Mouse (Mus musculus) layer of hippocampus, postnatal 14 days (tissue): ENCODE measurements at regions not wholly inside any gene's neighbourhood (a gene's known extent, or its start where the extent isn't known, plus 50 kb on each side); places are given as distances from the start of the nearest gene placed in this dataset.

Experiments
- DNase-seq, 2 experiments: peaks; one replicate each; pipeline ENCODE4 v3.0.0; 2021 to 2022; ENCODE audit warnings: low spot score in 2 of 2, mixed read lengths in 1 of 2

DNA sequence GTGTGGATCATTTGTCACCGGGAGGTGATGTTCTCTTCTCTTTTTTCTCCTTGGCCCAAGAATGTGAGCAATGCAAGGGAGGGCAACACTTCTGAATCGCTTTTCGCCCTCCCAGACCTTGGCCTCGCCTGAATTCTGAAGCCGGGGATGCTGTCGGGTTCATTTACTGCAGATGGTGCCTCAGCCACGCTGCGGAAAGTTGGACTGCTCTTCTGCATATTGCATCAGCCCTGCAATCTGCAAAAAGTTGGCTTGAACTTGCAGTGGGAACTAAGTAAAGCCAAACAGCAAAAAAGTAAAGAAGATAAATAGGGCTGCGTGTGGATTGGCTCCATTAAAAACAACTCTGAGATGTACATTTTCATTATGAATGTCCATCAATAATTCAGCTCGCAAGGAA, 55.9 kb upstream of the Dok5 start:
- DNase-seq: peak; percentile 22 to 57

DNA sequence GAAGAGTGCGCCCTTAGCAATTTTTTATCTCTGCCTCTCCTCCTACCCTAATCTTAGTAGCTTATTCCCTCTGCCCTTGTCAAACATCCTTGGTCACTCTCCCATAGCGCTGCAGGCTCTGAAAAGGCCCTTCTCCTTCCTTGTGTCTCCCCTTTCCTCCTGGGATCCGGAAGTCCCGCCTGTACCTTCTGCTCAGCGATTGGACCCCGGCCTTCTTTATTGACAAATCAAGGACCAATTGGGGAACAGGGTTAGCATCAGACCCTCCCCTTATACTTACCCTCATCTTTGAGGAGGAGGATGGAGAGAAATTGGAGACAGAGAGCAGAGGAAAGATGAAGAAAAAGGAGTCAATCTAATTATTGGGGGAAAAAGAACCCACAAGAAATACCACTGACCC, 57.9 kb upstream of the Dok5 start:
- no peak for DNase-seq

DNA sequence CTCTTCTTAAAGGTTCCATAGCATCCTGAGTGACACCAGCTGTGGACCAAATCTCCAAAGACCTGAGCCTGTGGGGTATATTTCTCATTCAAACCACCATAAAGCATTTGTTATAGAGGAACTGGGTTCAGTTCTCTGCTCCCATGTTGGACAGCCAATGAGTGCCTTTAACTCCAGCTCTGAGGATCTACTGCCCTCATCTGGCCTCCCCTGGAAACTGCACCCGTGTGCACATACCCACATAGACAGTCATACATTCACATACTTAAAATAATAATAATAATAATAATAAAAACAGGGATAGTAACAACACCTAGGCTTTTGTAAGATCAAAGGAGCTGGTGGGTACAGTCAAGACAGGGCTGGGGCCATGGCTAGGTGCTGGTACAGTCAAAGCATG, 58.8 kb upstream of the Dok5 start:
- DNase-seq: no peak

DNA sequence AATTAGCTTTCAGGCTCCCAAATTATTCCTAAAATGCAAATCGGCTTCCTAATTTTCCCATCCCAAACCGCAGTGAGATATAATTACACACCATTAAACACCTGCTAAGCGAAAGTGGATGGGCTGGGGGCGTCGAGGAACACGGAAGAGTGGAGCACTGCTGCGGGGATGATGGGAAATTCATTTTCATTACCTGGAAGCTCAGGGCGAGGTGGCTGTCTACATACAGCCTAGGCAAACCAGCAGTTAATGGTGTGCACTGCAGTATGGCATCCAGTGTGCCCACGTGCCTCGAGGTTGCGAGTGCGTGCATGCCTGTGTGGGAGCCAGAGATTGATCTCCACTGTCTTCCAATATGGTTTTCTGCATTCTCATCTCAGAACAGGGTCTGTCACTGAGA, 62.6 kb upstream of the Dok5 start:
- no peak for DNase-seq

DNA sequence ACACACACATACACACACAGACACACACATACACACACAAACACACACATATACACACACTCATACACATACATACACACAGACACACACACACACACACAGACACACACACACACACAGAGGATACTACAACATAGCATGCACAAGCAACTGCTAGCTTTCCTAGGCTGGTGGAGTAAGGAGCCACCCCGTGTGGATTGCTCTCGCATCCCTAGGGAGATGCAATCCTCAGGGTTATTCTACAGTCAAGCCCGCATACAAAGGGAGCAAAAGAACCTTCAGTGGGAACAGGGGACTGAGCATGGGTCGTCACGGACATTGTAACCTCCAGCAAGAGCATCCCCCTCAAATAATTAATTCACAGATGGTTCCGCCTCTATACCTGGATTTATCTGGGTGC, 63.1 kb upstream of the Dok5 start:
- DNase-seq: no peak

DNA sequence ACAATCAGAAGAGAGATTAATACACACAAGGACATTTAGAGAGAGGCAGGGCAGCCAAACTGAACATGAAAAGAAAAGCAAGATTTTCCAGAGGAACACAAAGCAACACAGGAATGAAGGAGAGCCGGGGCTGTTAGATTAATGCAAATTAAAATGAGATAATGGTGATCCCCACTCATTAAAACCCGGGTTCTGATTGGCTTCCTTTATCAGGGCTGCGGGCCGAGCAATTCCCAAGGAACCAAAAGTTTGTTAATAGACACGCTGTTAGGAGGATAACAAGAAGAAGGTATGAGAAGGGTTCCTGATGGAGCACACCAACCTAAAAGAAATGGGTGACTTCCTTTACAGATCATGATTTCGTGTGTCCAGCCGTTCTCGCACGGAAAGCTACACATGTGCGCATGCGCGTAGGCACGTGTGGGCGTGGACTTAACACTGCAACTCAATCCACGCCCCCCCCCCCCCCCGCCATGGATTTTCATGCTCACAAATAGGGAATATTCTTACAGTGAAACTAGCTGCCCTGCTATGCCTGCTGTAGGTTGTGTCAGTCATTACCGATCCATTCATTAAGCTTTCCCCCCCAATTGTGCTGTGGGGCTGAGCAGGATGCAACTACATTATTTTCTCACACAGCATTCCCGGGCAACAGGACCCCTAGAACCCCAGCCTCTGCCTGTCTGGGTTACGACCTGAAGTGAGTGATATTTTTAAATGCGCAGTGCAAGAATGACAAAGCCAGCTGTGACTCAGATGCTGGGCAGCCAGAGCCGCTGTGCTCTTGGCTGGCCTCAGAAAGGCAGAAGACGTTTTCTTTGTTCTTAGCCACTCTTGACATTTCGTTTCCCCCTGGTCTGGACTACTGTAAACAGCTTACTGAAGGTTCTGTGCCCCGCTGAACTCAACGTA, 60.5 kb upstream of the 4930470P17Rik start:
- peak; percentile 56 to 79 for DNase-seq

DNA sequence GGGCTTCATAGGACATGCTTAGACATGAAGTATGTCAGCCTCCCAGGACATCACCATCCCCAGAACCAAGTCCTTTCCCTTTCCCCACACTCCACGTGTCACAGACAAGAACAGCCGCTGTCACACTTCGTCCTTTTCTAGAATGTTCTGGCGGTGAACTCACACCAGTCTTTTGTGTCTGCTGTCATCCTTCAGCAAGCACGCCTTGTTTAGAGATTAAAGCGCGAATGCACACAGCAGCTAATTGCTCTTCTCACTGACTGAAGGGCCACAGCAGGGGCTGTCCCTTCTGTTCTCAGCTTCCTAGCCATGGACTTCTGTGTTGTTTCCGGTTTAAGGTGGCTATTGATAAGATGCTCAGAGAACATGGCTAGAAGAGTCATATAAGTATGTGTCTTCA, 57.5 kb upstream of the 4930470P17Rik start:
- no peak for DNase-seq

DNA sequence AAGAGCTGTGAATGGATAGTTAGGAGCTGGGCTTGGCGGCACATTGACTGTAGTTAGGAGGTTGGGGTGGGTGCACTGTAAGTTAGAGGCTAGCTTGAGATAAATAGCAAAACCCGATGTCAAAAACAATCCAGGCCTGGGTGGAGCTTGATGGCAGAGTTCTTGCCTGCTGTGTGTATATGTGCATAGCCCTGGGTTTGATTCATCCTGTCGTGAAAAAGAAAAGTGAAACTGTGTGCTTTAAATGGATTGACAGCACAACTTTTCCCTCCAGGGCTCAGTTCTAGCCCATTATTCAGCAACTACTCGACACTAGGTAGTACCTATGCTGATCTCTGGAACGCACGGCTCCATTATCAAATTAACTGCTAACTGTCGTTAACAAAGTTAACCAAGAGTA, 56.7 kb upstream of the 4930470P17Rik start:
- DNase-seq: no peak

DNA sequence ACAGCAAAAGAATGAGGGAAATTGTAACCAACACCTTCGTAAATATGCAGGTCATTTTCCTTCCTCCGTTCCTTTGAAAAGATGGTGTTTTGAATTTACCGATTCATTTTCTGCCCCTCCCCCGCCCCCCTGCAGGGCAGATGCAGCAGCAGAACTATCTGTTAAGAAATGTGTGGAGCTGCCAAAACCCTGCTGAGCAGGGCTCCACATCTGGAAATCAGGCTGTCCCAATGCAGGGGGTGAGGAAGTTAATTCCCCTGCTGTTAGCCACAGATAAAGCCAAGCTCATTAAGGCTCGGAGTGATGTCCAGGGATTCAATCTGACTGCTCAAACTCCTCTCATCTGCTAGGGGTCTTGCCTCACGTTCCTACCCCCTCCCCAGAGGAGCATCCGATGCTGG, 56.0 kb upstream of the 4930470P17Rik start:
- DNase-seq: no peak

DNA sequence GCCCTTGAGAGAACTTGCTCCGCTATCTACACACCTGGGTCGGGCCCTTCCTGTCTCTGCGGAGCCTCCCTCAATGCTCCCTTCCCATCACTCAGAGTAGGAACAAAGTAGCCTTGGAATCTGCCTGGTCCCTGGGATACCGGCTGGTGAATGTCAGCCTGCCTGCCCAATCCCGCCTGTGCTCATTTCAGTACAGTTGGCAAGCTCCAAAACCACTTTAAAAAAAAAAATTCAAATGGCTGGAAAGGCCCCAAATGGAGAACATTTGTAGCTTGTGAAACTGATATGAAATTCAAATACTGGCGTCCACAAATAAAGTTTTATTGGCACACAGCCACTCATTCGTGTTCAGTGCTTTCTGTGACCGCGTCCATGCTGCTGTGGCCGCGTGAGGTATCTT, 50.3 kb upstream of the 4930470P17Rik start:
- DNase-seq: peak in 1 of 2 experiments; percentile 76
